Mouse (Mus musculus) cerebellum, adult (tissue): ENCODE measurements around the gene Haus6.
A peak's percentile ranks its signal among the peaks of the same experiment; 100 is the strongest.
"Not testable (repeated sequence)": the region's sequence is repeated elsewhere in the genome, so short reads cannot be mapped to it uniquely, and the experiment has no call there.

Experiments used
- ATAC-seq: cut with Nextera tagmentation; 2 replicates; pipeline ENCODE4 v1.9.2; 2017; ENCODE audit warnings: mild to moderate bottlenecking, moderate library complexity, mixed read lengths; ENCODE audit not compliant: insufficient number of reproducible peaks, low FRiP score, low TSS enrichment

Haus6 gene

GRCm38 (mm10) chr4:86611524-86612288, at the start of gene Haus6:
Haus6 (minus strand) TSS chr4:86612055.
- peak; percentile 100 for ATAC-seq

GRCm38 (mm10) chr4:86657176-86657575, 45.3 kb upstream of the Haus6 start:
- ATAC-seq, result no peak

GRCm38 (mm10) chr4:86656410-86656809, 44.6 kb upstream of the Haus6 start:
- not testable (repeated sequence) for ATAC-seq

GRCm38 (mm10) chr4:86651686-86652384, 40.0 kb upstream of the Haus6 start:
- ATAC-seq, result peak; percentile 74

GRCm38 (mm10) chr4:86648394-86648793, 36.5 kb upstream of the Haus6 start:
- ATAC-seq, result not testable (repeated sequence)

- not testable (repeated sequence) for ATAC-seq
Observed at GRCm38 (mm10) chr4:86637561-86637960, 25.7 kb upstream of the Haus6 start.

GRCm38 (mm10) chr4:86634873-86635272, 23.0 kb upstream of the Haus6 start:
- ATAC-seq, result peak; percentile 45; the same call in 1 of the 2 replicates

- ATAC-seq, result not testable (repeated sequence)
Observed at GRCm38 (mm10) chr4:86634312-86634711, 22.5 kb upstream of the Haus6 start.

GRCm38 (mm10) chr4:86632556-86632955, 20.7 kb upstream of the Haus6 start:
- peak; percentile 40; the same call in 1 of the 2 replicates for ATAC-seq

GRCm38 (mm10) chr4:86631831-86632230, 20.0 kb upstream of the Haus6 start:
- no peak for ATAC-seq

GRCm38 (mm10) chr4:86626496-86626895, 14.6 kb upstream of the Haus6 start:
- ATAC-seq, result not testable (repeated sequence)

- ATAC-seq, result no peak
Observed at GRCm38 (mm10) chr4:86625463-86625862, 13.6 kb upstream of the Haus6 start.

GRCm38 (mm10) chr4:86622532-86622931, 10.7 kb upstream of the Haus6 start:
- ATAC-seq, result not testable (repeated sequence)

- ATAC-seq, result no peak
Observed at GRCm38 (mm10) chr4:86622116-86622515, 10.3 kb upstream of the Haus6 start.

- ATAC-seq, result no peak
Observed at GRCm38 (mm10) chr4:86620506-86620905, 8.7 kb upstream of the Haus6 start.

- ATAC-seq, result no peak
Observed at GRCm38 (mm10) chr4:86612289-86612620, 400 bp upstream of the Haus6 start.

GRCm38 (mm10) chr4:86591304-86591703, 20.6 kb downstream of the Haus6 start:
- no peak for ATAC-seq

- no peak for ATAC-seq
Observed at GRCm38 (mm10) chr4:86588236-86588635, 23.6 kb downstream of the Haus6 start.

- no peak for ATAC-seq
Observed at GRCm38 (mm10) chr4:86580591-86580990, 31.3 kb downstream of the Haus6 start.

- ATAC-seq, result no peak
Observed at GRCm38 (mm10) chr4:86580056-86580455, 31.8 kb downstream of the Haus6 start.

- no peak for ATAC-seq
Observed at GRCm38 (mm10) chr4:86576630-86577225, 35.1 kb downstream of the Haus6 start.
